Mouse (Mus musculus): Measurements from ENCODE around the gene Depp1.
"Not testable (repeated sequence)": the region's sequence is repeated elsewhere in the genome, so short reads cannot be mapped to it uniquely, and the experiment has no call there.

Gene Depp1

DNA sequence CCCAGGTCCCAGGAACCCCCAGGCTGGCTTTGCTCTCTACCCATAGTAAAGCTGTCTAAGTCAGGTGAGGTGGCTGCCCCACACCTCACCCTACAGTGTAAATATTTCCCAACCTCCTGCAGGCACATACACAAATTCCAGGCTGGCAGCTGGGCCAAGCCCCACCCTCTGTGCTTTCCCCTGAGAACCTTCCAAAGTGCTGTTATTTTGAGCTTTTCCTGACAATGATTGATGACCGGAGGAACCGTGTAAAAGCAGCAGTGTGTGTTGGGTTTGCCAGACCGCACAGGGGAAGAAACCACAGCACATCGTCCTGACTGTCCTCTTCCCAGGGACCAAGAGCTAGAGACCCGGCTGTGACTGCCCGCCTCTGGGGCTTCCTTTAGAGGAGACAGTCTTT, at the start of gene Depp1:
Gene Depp1, plus strand, starts transcription at position 204 of the 400 bp plus-strand sequence.
- no peak for DNase-seq (ENCODE audit: low read depth, low spot score)

DNA sequence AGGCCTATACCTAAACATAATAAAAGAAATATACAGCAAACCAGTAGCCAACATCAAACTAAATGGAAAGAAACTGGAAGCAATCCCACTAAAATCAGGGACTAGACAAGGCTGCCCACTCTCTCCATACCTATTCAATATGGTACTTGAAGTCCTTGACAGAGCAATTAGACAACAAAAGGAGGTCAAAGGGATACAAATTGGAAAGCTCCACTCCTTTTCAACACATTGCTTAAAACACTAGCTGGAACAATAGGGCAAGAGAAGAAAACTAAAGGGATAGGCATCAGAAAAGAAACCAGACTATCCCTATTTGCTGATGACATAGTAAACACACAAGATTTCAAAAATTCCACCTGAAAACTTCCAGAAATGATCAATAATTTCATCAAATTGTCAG, 49.4 kb upstream of the Depp1 start:
- DNase-seq (ENCODE audit: low read depth, low spot score) = peak; percentile 46

DNA sequence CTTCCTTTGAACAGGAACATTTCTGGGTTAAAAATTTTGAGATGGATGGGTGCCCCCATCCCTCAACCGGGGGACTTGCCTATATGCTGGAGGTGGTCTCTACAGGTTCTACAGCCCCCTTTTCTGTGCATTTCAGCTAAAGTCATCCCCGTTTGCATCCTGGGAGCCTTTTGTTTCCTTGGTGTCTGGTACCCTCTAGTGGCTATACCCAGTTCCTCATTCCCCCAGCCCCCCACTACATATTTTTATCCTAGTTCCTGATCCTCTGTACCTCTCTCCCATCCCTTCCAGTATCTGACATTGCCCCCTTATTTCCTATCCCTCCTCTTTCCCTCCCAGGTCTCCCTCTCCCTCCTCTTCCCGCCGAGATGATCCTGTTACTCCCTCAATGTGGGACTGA, 43.2 kb upstream of the Depp1 start:
- no peak for DNase-seq (ENCODE audit: low read depth, low spot score)

DNA sequence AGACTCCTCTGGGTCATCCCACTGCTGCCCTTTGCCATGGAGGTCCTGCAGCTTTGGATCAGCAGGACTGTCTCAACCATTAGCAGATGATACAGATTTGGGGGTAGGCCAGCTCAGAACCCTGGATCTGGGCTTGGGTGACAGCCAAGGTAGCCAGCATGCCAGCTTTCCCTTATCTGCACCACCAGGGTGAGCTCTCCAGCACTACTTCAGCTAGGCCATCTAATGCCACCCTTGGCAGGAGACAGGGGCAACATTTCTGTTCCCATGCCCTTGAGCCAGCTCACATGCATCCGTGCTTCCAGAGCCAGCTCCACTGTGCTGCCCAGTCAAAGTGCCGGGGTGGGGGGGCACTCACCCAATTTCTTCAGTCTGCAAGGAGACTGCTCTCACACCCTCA, 34.7 kb upstream of the Depp1 start:
- DNase-seq (ENCODE audit: low read depth, low spot score) = no peak

DNA sequence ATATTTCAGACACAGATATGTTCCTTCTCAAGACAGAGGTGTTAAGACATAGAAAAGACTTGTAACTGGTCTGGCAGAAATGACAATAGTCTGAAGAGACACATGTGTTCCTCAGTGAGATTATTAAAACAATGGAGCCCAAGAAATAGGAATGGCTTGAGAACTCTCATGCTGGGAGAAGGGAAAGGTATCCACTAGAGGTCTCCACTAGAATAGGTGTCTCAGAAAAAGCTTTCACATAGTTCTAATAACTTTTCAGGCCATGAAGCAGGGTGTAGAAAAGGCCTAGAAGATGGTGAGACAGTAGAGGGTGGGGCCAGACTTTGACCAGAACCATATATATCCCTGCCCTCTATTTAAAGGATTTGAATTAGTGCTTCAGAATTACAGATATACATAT, 32.3 kb upstream of the Depp1 start:
- no peak for DNase-seq (ENCODE audit: low read depth, low spot score)

DNA sequence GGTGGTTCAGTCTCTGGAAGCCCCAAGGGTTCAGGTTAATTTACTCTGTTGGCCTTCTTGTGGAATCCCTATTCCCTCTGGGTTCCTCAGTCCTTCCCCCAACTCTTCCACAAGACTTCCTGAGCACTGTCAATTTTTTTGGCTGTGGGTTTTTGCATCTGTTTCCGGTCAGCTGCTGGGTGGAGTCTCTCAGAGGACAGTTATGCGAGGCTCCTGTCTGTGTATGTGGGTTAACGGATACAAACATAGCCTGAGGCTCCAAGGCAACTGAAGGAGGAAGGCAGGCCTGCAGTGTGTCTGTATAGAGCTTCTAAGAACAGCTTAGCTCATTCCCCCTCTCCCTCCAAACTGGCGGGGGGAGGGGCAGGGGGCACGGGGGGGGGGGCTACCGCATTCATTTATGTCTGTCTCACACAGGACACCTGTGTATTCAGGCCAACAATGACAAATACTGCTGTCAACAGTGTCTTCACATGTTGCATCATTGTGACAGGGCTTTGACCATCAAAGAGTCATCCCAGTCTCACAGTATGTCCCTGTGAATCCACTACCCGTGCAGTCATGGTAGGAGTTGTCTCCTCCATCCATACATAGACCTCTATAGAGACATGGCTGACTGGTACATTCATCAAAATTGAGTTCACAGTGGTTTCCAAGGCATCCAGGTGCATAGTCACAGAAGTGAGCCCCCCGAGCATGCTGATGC, 28.9 kb upstream of the Depp1 start:
- DNase-seq (ENCODE audit: low read depth, low spot score) = no peak

DNA sequence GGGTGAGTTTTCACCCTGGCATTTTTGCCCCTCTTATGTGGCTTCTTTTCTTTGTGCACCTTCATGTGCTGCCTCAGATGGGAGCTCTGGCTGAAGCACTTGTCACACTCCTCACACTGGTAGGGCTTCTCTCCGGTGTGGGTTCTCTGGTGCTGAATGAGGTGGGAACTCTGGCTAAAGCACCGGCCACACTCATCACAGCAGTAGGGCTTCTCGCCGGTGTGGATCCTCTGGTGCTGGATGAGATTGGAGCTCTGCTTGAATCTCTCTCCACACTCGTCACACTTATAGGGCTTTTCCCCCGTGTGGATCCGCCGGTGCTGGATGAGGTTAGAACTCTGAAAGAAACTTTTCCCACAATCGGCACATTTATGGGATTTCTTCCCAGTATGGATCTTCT, 24.0 kb upstream of the Depp1 start:
- DNase-seq (ENCODE audit: low read depth, low spot score) = not testable (repeated sequence)

DNA sequence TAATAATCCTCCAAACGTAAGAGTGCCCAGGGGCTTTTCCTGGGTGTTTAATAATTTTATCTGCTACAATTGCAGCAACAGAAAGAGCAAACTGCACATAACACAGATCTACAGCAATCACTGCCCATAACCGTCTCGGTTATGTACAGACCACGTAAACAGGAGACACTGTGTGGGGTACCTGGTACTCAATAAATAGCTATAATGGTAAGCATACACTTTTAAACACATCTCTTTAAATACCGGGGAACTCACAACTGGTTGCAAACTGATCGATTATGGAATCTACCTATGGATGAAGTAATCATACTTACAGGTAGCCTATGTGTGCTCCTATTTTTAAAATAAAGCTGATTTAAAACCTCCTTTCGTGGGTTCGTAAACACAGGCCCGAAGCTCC, 22.3 kb upstream of the Depp1 start:
- DNase-seq (ENCODE audit: low read depth, low spot score) = no peak

DNA sequence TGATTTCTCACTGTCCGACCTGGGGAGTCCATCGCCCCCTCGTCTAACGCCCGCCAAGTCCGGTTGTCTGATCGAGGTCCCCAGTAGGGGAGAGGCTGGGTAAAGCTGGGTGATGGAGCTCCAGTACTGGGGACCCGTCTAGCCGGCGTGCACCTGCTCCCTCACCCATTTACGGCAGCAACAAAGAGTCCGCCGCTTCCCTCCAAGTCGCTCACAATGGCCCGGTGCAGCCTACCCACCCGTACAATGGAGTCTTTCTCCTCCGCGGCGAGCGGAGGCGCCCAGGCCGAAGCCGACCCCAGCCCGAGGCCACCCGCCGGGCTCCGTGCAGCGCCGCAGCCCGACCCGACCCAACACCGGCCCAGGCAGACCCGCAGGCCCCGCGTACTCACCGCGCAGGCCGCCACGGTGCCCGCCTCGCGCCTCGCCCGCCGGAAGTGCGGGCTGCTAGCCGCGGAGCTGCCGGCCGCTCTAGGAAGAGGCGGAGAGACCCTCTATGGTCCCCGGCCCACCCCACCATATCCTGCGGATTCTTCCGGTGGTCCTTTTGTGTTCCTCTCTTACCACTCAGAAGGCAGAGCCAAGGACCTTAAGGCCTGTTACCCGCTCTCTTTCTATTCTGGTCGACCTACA, 21.8 kb upstream of the Depp1 start, which contains the start of gene Zfp422:
Gene Zfp422, minus strand, starts transcription at position 461 of the 633 bp plus-strand sequence.
- peak; percentile 70 for DNase-seq (ENCODE audit: low read depth, low spot score)

DNA sequence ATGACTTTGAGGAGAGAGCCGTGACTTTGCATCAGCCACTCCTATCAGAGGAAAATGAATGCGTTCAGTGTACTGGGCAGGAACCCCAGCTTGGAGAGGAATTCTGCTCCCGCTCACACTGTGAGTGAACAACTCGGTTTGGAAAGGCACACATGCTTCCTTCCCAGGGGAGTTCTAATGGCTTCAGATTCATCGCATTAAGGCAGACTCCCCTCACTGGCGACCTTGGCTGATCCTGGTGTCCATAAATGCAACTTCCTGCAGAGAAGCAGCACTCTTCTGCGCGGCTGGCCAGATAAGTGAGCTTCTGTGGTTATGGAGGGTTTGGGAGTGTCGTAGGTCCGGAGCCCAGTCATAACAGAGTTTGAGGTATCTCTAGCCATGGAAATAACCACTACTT, 20.6 kb upstream of the Depp1 start:
- no peak for DNase-seq (ENCODE audit: low read depth, low spot score)

DNA sequence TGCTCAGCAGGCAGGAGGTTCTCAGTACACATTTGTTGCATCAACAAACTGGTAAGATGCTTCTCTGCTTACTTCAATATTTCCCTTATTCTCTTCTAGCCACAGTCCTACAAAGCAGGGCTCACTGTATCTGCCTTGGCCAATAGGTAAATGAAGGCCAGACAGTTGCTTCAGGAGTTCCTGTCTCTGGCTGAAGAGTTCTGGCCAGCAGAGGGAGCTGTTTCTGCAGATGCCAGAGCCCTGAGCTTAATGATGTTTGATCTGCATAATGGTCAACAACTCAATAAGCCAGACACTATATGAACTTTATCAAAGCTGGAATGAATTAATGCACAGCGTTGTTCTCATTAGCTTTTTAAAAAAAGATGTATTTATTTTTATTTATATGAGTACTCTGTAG, 18.3 kb upstream of the Depp1 start:
- peak; percentile 74 for DNase-seq (ENCODE audit: low read depth, low spot score)

DNA sequence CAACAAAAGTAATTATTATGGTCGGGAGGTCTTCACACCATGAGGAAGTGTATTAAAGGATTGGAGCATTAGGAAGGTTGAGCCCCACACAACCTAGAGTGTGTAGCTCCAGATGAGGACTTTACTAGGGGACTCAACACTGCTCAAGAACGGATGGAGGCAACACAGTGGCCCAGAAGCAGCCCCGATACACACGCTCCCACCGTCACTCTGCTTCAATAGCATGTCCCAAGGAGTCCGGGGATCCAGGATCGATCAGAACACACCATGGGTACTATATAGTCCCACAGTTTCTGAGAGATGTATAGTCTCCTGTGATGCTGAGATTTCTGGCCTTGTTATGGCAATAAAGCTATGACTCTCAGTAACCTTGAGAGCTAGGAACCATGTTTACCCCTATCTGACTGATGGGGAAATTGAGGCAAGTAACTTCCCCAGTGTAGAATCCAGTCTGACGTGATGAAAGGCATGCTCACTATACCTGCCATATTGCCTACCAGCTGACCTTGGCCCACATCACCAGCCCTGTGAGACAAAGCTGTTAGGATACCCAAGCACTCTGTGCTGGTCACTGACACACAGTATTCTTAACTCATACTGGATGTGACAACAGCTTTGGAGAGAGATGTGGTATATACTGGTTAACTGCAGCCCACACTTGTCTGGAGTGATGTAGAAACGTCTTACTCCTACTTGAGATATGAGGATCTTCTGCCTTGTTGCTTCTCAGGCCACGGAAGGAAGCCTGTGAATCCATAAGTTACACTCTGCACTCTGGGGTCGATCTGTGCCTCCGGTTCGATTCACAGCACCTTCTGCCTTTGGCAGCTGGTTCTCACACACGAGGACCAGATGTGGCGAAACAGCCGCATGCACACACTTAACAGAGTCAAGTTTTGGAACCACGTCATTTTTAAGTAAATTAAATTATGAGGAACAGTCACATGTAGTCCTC, 16.4 kb upstream of the Depp1 start:
- no peak for DNase-seq (ENCODE audit: low read depth, low spot score)

DNA sequence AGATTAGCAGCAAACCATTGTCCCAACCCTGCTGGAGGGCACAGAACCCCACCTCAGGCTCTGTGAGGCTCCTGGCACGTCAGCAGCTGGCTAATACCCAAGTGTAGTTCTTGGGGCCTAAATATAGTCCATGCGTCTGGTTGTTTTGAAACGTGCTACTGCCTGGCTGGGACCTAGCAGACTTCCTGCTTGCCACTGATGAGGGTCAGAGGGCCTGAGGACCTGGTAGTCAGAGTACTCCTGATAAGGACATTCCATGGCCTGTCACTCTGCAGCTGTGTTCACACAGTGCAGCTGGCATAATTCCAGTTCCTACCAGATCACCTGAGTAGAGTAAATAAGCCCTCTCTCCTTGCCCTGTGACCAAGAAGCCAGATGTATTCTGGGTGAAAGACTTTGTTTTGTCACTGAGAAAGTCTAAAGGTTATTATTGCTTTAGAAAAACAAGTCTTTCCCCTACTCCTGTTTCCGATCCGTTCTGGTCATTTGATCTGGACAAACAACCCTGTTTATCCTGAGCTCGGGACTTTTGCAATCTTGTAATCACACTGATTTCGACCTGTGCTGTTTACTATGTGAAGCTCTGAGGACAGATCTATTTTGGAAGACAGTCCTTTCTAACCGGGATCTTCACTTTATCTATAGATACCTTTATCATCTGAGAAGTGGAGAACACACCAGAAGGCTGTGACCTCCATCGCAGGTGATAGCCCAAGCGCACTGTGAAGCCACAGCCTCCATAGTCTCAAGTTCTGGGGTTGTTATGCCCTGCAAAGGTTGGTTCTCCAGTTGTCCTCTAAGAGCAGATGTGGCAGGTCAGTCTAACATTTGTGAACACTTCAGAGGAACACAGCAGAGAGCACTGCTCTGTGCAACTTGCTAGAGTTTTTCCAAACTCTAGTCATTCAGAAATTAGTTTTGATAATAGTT, 14.9 kb upstream of the Depp1 start:
- DNase-seq (ENCODE audit: low read depth, low spot score) = no peak

DNA sequence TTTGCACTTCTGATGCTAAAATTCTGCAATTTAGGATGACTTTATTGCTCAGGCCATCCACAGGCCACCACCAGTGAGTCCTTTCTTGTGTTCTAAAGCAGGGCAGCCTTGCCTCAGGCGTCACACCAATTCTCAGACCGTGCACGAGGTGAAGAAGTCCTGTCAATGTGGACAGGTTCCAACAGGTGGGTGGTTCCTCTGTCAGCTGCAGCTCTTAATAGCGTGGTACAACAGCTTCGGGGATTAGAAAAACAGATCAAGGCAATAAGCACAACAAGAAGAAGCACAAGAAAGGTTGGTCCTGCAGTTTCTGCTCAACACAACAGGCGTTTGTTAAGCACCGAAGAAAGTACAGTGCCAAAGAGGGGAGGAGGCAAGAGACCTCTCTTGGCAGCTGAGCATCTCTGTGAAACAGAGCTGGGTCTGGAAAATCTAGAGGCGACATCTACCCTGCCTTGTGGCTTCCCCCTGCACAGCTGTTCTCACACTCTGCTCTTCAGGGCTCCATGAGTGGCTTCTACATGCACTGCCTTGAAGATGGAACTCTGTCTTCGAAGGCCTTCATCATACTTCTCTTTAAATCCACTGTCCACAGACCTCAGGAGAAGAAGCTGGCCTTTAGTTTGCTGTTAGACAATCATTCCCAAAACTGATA, 13.7 kb upstream of the Depp1 start:
- DNase-seq (ENCODE audit: low read depth, low spot score) = no peak

DNA sequence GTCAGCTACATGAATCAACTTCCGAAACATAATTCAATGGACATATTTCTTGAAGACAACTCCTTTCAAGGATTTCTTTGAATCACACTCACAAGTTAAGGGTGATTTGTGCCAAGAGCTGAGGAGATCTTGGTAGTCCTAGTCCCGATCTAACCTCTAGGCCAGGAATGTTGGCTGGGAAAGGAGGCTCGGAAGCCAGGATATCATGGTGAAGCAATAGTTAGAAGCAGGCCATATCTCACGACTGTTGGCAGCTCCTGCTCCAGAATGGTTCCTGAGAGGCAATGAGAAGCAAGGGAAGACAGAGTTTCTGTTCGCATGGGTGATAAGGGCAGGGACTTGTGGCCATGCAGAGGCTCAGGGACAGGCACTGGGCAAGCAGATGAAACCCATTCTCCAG, 12.9 kb upstream of the Depp1 start:
- DNase-seq (ENCODE audit: low read depth, low spot score) = no peak

DNA sequence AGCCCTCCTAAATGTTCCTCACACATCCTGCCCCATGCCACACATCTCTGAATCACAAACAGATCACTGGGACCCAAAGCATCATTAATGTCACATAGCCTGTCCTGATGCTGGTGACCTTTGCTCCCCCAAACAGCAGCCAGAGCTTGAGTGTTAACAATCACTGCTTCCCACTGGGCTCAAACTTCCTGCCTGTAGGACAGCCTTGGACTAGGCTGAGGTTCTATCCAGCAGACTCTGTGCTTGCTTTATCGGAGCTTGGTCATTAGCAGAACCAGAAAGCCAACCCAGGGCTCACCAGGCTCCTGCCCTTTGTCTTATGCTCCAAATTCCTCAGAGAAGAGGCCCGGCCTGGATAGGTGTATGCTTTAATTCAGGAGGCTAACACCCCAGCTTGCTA, 11.5 kb upstream of the Depp1 start:
- DNase-seq (ENCODE audit: low read depth, low spot score) = no peak

DNA sequence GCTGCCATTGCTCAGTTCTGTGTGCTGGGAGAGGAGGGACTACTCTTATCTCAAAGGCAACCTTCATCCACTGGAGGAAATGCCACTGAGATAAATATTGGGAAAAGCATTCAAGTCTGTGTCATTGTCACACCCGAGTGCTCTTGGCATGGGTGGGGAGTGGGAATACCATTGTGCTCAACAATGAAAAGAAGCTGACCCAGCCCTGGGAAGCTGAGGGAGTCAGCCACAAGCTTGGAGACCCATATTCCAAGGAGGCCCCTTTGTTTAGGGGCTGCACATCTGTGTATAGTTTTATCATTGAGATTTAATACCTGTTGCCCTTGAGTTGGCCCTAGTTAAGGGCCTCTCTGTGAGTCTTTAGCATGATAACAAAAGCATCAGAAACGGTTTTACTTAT, 10.7 kb upstream of the Depp1 start:
- DNase-seq (ENCODE audit: low read depth, low spot score) = peak; percentile 75

DNA sequence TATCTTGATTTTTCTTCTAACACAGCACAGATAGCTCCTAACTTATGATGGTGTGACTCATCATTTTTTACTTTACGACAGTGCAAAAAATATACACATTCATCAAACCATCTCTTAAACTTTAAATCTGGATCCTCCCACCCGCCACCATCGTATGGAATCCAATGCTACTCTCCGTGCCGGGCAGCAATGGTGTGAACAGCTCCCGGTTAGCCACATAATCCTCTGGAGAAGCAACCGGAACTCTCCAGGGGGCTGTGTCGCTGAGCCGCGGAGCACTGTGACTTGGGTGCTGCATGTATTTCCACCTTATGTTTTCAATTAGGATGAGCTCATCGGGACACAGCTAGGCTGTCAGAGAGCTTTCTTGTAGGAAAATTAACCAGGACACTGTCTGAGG, 7.5 kb upstream of the Depp1 start:
- no peak for DNase-seq (ENCODE audit: low read depth, low spot score)

DNA sequence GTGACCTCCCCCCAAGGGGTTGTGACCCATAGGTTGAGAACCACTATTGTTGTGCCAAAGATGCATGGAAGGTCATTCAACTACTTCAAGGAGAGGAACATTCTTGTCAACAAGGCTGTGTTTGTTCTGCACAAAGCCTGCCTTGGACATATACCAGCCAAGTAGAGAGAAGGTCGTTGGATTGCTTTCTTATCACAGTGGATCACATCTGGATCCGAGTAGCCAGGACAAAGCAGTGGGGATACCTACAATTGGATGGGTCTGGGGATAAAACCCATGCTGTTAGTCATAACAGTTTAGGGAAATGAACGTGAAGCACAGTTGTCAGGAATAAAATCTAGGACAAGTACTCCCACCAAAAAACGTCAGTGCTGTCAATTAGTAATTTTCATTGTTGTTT, 6.5 kb upstream of the Depp1 start:
- no peak for DNase-seq (ENCODE audit: low read depth, low spot score)

DNA sequence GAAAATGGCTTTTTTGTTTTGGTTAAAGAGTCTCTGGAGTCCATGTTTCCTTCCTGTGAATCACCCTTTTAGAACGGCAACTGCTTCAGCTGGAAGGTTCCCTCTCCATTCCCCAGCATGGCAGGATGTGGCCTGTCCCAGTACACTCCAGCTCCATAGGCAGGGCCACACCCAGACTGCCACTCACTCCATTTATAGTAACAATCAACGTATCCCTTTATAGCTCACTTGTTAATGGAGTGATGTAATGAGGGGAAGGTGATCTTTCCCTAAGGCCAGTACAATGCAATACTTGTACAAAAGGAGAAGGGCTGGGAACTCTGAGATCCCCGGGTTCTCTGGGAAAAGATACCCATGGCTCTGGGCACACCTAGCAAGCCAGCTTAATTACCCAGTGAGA, 6.1 kb upstream of the Depp1 start:
- DNase-seq (ENCODE audit: low read depth, low spot score) = peak; percentile 46

DNA sequence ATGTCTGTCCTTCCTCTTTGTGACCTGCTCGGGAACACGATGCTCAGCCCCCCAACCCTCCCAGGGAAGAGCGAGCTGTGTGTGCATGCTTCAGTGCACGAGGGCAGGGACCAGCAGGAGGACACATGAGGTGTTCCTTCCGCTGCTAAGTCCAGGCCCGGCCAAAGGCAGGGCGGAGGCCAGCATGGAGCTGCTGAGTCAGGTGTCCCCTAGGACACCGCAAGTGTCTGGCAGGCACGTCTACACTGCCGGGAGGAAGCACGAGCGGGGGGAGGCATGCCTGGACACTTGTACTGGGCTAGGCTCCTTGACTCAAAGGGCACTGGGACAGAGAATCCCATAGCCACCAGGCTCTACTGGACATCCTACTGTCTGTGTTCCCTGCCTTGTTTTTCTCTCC, 2.6 kb upstream of the Depp1 start:
- DNase-seq (ENCODE audit: low read depth, low spot score) = no peak
